Mouse (Mus musculus) 3T3-L1 (cell line): ENCODE measurements around the gene Zc3h4.
"Not testable (repeated sequence)": the region's sequence is repeated elsewhere in the genome, so short reads cannot be mapped to it uniquely, and the experiment has no call there.

Experiments used
- DNase-seq: peaks from one replicate; pipeline ENCODE4 v3.0.0-alpha.2; 2015; ENCODE audit warnings: low read depth, low spot score

Zc3h4 gene

DNA sequence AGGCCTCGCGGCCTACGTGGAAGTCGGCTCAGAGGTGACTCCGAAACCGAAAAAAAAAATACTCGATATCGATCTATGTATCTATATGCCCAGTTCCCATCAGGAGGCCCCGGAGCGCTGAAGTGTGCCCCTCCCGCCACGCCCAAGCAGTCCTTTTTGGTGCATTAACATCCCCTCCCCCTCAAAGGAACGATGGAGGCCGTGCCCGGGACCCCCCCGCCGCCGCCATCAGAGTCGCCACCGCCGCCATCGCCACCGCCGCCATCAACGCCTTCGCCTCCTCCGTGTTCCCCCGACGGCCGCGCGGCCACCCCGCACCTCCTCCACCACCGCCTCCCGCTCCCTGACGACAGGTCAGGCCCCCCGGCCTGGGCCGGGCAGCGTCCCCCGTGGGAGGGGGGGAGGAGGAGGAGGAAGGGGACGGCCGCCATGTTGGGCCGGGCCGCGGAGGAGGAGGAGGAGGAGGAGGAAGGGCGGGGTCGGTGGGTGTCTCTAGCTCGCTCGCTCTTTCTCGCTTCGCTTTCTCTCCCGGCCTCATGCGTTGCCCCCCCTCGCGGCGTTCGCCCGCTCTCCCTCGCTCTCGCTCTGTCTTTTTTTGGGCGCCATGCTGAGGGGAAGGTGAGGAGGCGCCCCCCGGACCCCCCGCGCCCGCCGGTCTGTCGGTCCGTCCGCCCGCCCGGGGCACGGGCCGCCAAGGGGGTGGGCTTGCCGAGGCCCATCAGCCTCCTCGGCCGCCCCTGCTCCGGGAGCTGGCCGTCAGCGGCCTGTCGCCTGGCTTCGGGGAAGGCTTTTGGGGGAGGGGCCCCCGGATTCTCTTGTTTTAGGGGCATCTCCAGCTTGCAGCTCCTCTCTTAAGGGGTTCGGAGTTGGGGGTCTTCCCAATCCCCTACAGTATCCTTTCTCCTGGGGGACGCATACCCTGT is at the start of gene Zc3h4:
Gene Zc3h4, plus strand, starts transcription at position 222 of the 923 bp plus-strand sequence.
- peak; percentile 76 for DNase-seq

GRCm38 (mm10) chr7:16355854-16356594 is 44.7 kb upstream of the Zc3h4 start:
- no peak for DNase-seq

DNA sequence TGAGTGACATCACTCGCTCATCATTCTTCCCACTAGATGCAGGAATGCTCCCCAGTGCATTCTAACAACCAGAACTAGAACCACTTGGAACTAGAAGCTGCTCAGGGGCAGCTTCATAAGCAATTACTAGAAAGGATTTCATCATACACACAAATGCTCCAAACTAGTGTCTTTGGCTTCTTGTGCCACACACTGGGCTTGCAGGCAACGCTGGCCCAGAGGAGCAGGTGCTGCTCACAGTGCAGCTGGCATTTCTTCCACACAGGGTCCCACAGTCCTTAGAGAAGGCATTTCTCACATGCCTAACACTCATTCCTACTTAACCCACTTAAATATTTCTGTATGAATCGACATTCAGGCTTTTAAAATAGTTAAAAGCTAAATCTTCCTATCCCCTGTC is 43.1 kb upstream of the Zc3h4 start:
- no peak for DNase-seq

DNA sequence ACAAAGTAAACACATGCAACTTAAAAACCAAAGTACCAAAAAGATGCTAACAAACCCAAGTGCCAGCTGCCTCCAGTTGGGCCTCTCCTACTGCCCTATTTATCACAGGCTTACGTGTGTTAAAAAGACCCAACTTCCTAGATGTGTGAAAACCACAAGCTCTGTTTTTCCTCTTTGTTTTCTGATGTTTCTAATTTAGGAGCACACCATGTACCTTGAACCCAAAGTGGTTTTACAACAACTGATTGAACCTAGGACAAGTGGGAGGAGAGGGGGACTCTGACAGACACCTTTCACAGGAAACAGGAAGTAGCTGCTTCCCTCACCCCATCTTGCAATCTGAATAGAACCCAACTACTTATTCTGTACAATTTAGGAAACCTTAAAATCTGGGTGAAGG is 36.4 kb upstream of the Zc3h4 start:
- DNase-seq: no peak

GRCm38 (mm10) chr7:16364901-16365500 is 35.7 kb upstream of the Zc3h4 start:
- peak; percentile 28 for DNase-seq

GRCm38 (mm10) chr7:16366133-16366646 is 34.5 kb upstream of the Zc3h4 start:
- peak; percentile 61 for DNase-seq

GRCm38 (mm10) chr7:16366669-16367068 is 34.0 kb upstream of the Zc3h4 start:
- DNase-seq: peak; percentile 34

GRCm38 (mm10) chr7:16368835-16369234 is 31.9 kb upstream of the Zc3h4 start:
- DNase-seq: no peak

- DNase-seq: no peak
Observed at GRCm38 (mm10) chr7:16370596-16370995, 30.1 kb upstream of the Zc3h4 start.

DNA sequence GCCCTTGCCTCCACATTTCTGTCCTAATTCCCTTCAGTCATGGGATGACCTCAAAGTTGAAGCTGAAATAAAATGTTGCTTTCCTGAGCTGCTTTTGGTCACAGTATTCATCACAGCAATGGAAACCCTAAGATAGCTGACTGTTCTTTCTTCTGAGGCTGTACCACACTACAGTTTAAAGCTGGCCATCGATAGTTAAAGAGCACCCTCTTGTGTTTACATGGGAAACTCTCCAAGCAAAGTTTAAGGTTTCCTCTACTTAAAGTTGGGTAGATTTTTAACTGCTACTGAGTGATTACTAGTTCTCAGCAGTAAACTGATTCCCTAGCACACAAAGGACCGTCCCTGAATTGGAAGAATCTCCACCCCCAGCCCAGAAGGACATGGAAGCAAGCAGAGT is 27.0 kb upstream of the Zc3h4 start:
- DNase-seq: peak; percentile 56

GRCm38 (mm10) chr7:16374989-16375388 is 25.7 kb upstream of the Zc3h4 start:
- DNase-seq: no peak

- DNase-seq: peak; percentile 74
Observed at GRCm38 (mm10) chr7:16376505-16376904, 24.2 kb upstream of the Zc3h4 start.

DNA sequence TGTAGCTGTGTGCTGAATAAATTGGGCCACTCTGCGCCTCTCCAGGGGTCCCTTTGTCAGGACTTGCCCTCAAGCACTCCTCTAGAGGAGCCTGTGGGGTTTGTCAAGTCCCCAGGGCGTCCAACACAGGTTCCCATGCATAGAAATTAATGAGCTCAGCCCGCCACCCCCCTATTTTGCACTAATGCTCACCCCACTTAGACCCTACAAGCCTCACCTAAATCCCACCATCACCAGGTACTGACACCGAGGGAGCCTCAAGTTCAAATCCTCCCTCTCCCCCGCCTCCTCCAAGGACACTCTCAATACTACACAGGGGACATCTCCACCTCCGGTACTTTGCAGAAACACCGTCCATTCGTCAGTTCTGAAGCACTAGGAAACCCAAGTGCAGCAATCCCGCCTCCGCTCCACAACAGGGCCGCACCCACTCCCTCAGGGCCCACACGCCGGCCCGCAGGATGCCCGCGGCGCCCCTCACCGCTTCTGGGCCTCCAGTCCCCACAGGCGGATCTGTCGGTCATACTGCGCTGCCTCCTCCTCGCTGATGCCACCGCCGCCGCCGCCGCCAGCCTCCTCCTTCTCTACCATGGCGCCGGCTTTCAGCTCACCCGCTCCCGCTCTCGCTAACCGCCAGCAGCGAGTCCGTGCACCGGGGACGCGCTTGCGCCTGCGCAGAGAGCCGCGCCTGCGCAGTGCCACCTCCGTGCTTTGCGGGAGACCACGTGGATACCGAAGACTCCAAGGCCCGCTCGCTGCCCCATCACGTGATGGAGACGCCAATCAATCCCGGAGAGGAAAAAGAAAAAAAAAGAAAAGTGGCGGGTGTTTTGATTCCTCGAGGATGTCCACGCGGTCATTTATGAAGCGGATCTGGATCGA is 13.3 kb upstream of the Zc3h4 start, which contains the start of gene Sae1:
Gene Sae1, minus strand, starts transcription at position 647 of the 882 bp plus-strand sequence.
- DNase-seq: peak; percentile 91

- DNase-seq: not testable (repeated sequence)
Observed at GRCm38 (mm10) chr7:16389942-16390341, 10.8 kb upstream of the Zc3h4 start.

GRCm38 (mm10) chr7:16392923-16393322 is 7.8 kb upstream of the Zc3h4 start:
- DNase-seq: no peak

- DNase-seq: peak; percentile 73
Observed at GRCm38 (mm10) chr7:16395944-16396343, 4.8 kb upstream of the Zc3h4 start.

GRCm38 (mm10) chr7:16397465-16397864 is 3.2 kb upstream of the Zc3h4 start:
- no peak for DNase-seq

GRCm38 (mm10) chr7:16398387-16399050 is 2.2 kb upstream of the Zc3h4 start:
- DNase-seq: peak; percentile 32

GRCm38 (mm10) chr7:16399098-16399819 is 1.5 kb upstream of the Zc3h4 start:
- peak; percentile 94 for DNase-seq
